Mouse (Mus musculus) ES-Bruce4 (cell line): ENCODE data around the gene Cyp4x1. TPM values are rescaled to one million over a fixed set of nuclear protein-coding genes. Genes with fewer than 3 reads are reported as not detected.

ENCODE experiments used
- H3K27ac ChIP-seq: 2 replicates; pipeline ENCODE4 v1.5.1; 2012; ENCODE audit warnings: low read length, inconsistent platforms; ENCODE audit not compliant: insufficient read depth
- H3K27me3 ChIP-seq: 2 replicates; pipeline ENCODE4 v1.6.1; 2012; ENCODE audit warnings: mild to moderate bottlenecking, low read length, inconsistent platforms; ENCODE audit not compliant: control insufficient read depth, poor library complexity, insufficient read depth, severe bottlenecking
- H3K36me3 ChIP-seq: 2 replicates; pipeline ENCODE4 v1.6.1; 2012; ENCODE audit warnings: inconsistent platforms, mild to moderate bottlenecking, low read length, moderate library complexity; ENCODE audit not compliant: control insufficient read depth, poor library complexity, insufficient read depth, severe bottlenecking
- H3K4me1 ChIP-seq: one replicate; pipeline ENCODE4 v1.8.1; 2011; ENCODE audit warnings: low read length; ENCODE audit not compliant: control insufficient read depth, insufficient read depth
- H3K4me3 ChIP-seq: 2 replicates; pipeline ENCODE4 v1.5.1; 2011; ENCODE audit warnings: low read depth, mild to moderate bottlenecking, low read length
- H3K9ac ChIP-seq: 2 replicates; pipeline ENCODE4 v1.6.1; 2012; ENCODE audit warnings: low read depth, mild to moderate bottlenecking, inconsistent platforms; ENCODE audit not compliant: poor library complexity, severe bottlenecking
- H3K9me3 ChIP-seq: replicated peaks from 2 replicates; pipeline ENCODE4 v1.6.1; 2012; ENCODE audit warnings: mild to moderate bottlenecking, low read length, inconsistent platforms; ENCODE audit not compliant: control insufficient read depth, poor library complexity, insufficient read depth, severe bottlenecking
- CTCF ChIP-seq: IDR thresholded peaks from one replicate; pipeline ENCODE4 v1.8.1; 2011; ENCODE audit warnings: low read depth, low read length
- EP300 ChIP-seq: IDR thresholded peaks from 2 replicates; pipeline ENCODE4 v1.6.1; 2011; ENCODE audit warnings: low read depth, low read length; ENCODE audit not compliant: insufficient read depth
- POLR2A ChIP-seq: IDR thresholded peaks from one replicate; pipeline ENCODE4 v1.8.1; 2011; ENCODE audit warnings: low read length; ENCODE audit not compliant: insufficient read depth
- polyA plus RNA-seq: library from polyadenylated mRNA; stranded (reverse); fragments of >200 nt; gene quantifications from 2 replicates; pipeline ENCODE4 v1.2.4, GENCODE M21; 2011; ENCODE audit warnings: low read depth; ENCODE audit not compliant: missing spikeins, insufficient read depth, insufficient read length

Gene Cyp4x1
- polyA plus RNA-seq, 1 experiment: 0.52 TPM

DNA sequence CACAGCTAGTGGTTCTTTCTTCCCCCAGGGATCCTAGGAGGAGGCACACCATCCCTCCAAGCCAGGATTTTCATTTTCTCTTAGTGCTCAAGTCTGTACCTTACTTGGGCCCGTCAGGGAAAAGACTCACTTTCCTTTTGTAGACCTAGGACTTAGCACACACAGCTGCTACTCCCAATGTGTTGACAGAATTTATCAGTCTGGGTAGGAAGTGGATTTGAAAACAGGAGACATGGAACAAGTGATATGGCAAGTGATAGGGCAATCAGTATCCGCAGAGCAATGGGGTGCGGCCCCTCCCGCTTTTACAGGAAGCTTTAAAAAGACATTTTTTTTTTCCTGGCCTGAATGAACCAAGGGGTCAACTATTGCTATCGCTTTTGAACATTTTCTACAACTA is 996 bp downstream of the Cyp4x1 start:
- H3K27ac ChIP-seq: no peak overlapping the region
- H3K9ac ChIP-seq: no peak overlapping the region
- H3K4me1 ChIP-seq: no peaks in the 10 kb centered on the region
- no peaks in the 10 kb centered on the region for H3K9me3 ChIP-seq
- H3K36me3 ChIP-seq: no peaks in the 10 kb centered on the region
- no peaks in the 10 kb centered on the region for H3K27me3 ChIP-seq
- H3K4me3 ChIP-seq: no peak overlapping the region
- TF ChIP-seq POLR2A (no peak), CTCF (no peak), EP300 (no peak)

GRCm38 (mm10) chr4:115124713-115125112 is 9.4 kb downstream of the Cyp4x1 start:
- no peak for TF ChIP-seq EP300
- TF ChIP-seq CTCF: peak; percentile 5
- no peak overlapping the region for H3K9ac ChIP-seq
- H3K27ac ChIP-seq: no peak overlapping the region
- no peaks in the 10 kb centered on the region for H3K36me3 ChIP-seq
- no peaks in the 10 kb centered on the region for H3K9me3 ChIP-seq
- no peaks in the 10 kb centered on the region for H3K4me1 ChIP-seq
- H3K27me3 ChIP-seq: no peaks in the 10 kb centered on the region
- H3K4me3 ChIP-seq: no peak overlapping the region

DNA sequence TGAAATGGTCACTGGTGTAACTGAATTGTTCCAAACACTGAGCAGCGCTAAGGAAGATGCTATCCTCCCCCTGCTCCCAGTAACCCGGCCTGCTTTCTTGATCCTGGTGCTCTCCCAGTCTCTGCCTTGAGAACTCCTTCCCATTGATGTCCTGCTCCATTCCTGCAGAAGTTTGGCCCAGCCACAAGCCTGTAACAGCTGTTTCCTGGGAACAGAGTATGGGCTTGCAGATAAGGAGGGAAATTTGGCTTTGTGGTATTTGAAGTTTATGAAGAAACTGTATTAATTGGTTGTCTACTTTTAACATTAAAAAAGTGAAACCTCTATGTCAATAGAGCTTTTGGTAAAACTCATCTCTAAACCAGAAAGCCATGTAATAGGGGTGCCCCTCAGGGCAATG is 10.6 kb downstream of the Cyp4x1 start:
- no peak for TF ChIP-seq POLR2A
- no peak for TF ChIP-seq CTCF
- TF ChIP-seq EP300: no peak
- Histone ChIP-seq H3K27me3 (no peaks in the 10 kb centered on the region), H3K4me1 (no peaks in the 10 kb centered on the region), H3K9ac (no peak overlapping the region), H3K9me3 (no peaks in the 10 kb centered on the region), H3K4me3 (no peak overlapping the region), H3K36me3 (no peaks in the 10 kb centered on the region), H3K27ac (no peak overlapping the region)

GRCm38 (mm10) chr4:115121608-115122007 is 12.5 kb downstream of the Cyp4x1 start:
- Histone ChIP-seq H3K27me3 (no peaks in the 10 kb centered on the region), H3K4me3 (no peak overlapping the region), H3K36me3 (no peaks in the 10 kb centered on the region), H3K9ac (no peak overlapping the region), H3K27ac (no peak overlapping the region), H3K4me1 (no peaks in the 10 kb centered on the region), H3K9me3 (no peaks in the 10 kb centered on the region)
- TF ChIP-seq CTCF (no peak), POLR2A (no peak), EP300 (no peak)

DNA sequence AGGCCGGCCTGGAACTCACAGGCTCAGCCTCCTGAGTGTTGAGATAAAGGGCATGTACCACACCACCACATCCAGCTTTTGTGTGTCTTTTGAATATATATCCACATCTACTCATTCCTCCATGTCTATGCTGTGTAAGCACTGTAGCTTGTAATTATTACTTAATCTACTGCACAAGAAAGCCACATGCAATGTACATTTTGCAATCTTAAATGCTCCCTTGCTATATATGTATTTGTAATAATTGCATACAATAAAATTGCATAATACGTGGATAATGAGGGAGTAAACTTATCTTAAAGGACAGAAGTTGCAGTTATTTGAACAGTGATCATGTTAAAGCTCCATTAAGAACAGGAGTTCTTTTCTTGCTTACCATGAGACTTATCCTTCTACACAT is 12.9 kb downstream of the Cyp4x1 start:
- TF ChIP-seq CTCF (no peak), POLR2A (no peak), EP300 (no peak)
- Histone ChIP-seq H3K36me3 (no peaks in the 10 kb centered on the region), H3K4me3 (no peak overlapping the region), H3K9ac (no peak overlapping the region), H3K27ac (no peak overlapping the region), H3K9me3 (no peaks in the 10 kb centered on the region), H3K4me1 (no peaks in the 10 kb centered on the region), H3K27me3 (no peaks in the 10 kb centered on the region)

DNA sequence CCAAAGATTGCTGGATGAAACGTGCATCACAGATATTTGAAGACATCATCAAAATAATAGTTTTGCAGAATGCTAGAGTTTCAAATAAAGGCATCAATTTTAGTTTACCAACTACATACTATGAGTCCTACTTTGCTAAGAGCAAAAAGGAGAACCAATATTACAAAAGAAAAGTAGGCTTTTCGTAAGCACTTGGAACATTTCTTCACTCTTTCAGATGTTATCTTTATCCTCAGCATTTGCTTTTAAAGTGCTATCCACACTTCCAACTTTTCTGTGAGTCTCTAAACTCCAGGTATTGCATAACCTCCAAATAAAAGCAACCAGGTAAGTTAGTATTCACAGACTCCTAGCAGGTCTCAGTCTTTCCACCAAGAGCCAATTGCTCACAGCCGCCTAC is 14.4 kb downstream of the Cyp4x1 start:
- no peak overlapping the region for H3K4me3 ChIP-seq
- no peak overlapping the region for H3K27ac ChIP-seq
- H3K27me3 ChIP-seq: no peaks in the 10 kb centered on the region
- no peak overlapping the region for H3K9ac ChIP-seq
- H3K9me3 ChIP-seq: no peaks in the 10 kb centered on the region
- no peak for TF ChIP-seq CTCF
- no peak for TF ChIP-seq EP300
- no peak for TF ChIP-seq POLR2A
- H3K36me3 ChIP-seq: no peaks in the 10 kb centered on the region
- no peaks in the 10 kb centered on the region for H3K4me1 ChIP-seq

GRCm38 (mm10) chr4:115113266-115113665 is 20.8 kb downstream of the Cyp4x1 start:
- Histone ChIP-seq H3K27ac (no peak overlapping the region), H3K4me3 (no peak overlapping the region), H3K4me1 (no peaks in the 10 kb centered on the region), H3K9me3 (no peaks in the 10 kb centered on the region), H3K9ac (no peak overlapping the region), H3K27me3 (no peaks in the 10 kb centered on the region), H3K36me3 (no peaks in the 10 kb centered on the region)
- TF ChIP-seq EP300 (no peak), CTCF (peak; percentile 50)
